Comparison of ENCODE assay signal across 25 mouse cellular contexts in the genomic region with DNA sequence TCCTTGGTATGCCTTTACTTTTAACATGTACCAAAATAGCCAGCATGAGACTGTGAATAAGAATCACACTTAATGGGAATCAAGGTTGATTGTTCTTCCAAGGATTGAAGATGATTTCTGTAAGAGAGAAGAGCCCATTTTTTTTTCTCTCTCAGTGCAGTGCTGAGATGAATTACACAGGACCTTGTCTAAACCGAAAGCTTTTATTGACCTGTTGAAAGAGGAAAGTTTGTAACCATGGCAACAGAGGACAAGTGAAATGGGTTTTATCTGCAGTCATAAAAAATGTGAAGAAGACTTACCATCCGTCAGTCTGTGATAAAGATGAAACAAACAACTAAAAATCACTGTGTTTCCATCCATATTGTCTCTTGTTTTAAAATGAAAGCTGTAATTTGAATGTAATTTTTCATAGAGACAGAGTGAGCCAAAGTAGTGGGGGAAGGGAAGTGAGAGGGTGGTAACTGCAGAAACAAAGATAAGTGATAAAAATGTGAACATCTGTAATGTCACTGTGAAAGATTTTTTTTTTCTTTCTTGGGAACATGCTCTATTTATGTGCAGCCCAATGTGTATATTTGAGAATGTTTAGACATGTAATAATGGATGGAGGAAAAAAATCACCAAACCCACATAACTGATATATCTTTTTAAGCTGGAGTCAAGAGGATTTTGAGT.
A peak's percentile ranks its signal among the peaks of the same experiment; 100 is the strongest.
DNase-seq lines count a peak whose midpoint lies in the region; ATAC-seq and TF ChIP-seq lines count a peak whose summit lies in the region.
"Had no signal": no experiment of that assay in that cellular context is flagged by ENCODE, and none has a peak within 500 bp of the region (broad histone marks: within the 10 kb centered on the region; RNA-seq: fewer than 3 reads in every experiment).

No protein-coding gene starts in this region.

- ATAC-seq in hindbrain, postnatal 0 days: no peak
- ATAC-seq in hindbrain, embryonic 12.5 days (ENCODE audit: low FRiP score): no peak
- peak; percentile 50; the same call in 1 of the 2 replicates for ATAC-seq in midbrain, embryonic 13.5 days
- ATAC-seq: forebrain, embryonic 15.5 days; intestine, postnatal 0 days had no signal

- TF ChIP-seq CTCF in hindbrain, postnatal 0 days (IDR thresholded peaks at IDR 0.05; ENCODE audit: low read depth): no peak

- no peak overlapping the region for H3K9ac ChIP-seq in hindbrain, postnatal 0 days (replicated peaks; ENCODE audit: low read length)
- H3K9ac ChIP-seq in hindbrain, embryonic 12.5 days: no peak overlapping the region
- H3K9ac ChIP-seq in midbrain, embryonic 13.5 days (replicated peaks): no peak overlapping the region
- H3K9ac ChIP-seq: forebrain, embryonic 15.5 days; kidney, embryonic 15.5 days; liver, embryonic 13.5 days; neural tube, embryonic 12.5 days had no signal

- H3K36me3 ChIP-seq in hindbrain, postnatal 0 days (ENCODE audit: insufficient read depth, low read length): no peaks in the 10 kb centered on the region
- no peaks in the 10 kb centered on the region for H3K36me3 ChIP-seq in hindbrain, embryonic 12.5 days
- no peaks in the 10 kb centered on the region for H3K36me3 ChIP-seq in midbrain, embryonic 13.5 days
- H3K36me3 ChIP-seq: forebrain, embryonic 15.5 days; G1E; kidney, embryonic 15.5 days; liver, embryonic 13.5 days; neural tube, embryonic 12.5 days had no signal

- no peaks in the 10 kb centered on the region for H3K4me1 ChIP-seq in hindbrain, postnatal 0 days (ENCODE audit: insufficient read depth, low read length)
- no peaks in the 10 kb centered on the region; the same call in 1 of the 2 replicates for H3K4me1 ChIP-seq in hindbrain, embryonic 12.5 days
- H3K4me1 ChIP-seq in midbrain, embryonic 13.5 days (replicated peaks): peaks cover 11% of the 10 kb centered on the region; the same call in 1 of the 2 replicates
- H3K4me1 ChIP-seq: forebrain, embryonic 15.5 days; kidney, embryonic 15.5 days; liver, embryonic 13.5 days; neural tube, embryonic 12.5 days had no signal

- no peak overlapping the region for H3K27ac ChIP-seq in hindbrain, postnatal 0 days
- no peak overlapping the region for H3K27ac ChIP-seq in hindbrain, embryonic 12.5 days
- H3K27ac ChIP-seq in midbrain, embryonic 13.5 days: no peak overlapping the region
- H3K27ac ChIP-seq: forebrain, embryonic 15.5 days; kidney, embryonic 15.5 days; liver, embryonic 13.5 days; neural tube, embryonic 12.5 days had no signal

- WGBS in hindbrain, postnatal 0 days: 13% methylated on average over 2 of the region's 2 CpGs
- 18% methylated on average over 2 of the region's 2 CpGs for WGBS in hindbrain, embryonic 12.5 days
- WGBS in midbrain, embryonic 13.5 days: 7% methylated on average over 2 of the region's 2 CpGs

- DNase-seq in hindbrain, postnatal 0 days (ENCODE audit: low spot score): peak; percentile 44
- DNase-seq in embryo, embryonic 10 days (ENCODE audit: low spot score): peak; percentile 29
- DNase-seq in gastrocnemius, postnatal 10 days: no peak
- DNase-seq in thymus, postnatal 10 days (ENCODE audit: low spot score in 2 of 2): no peak
- DNase-seq in neural tube, embryonic 10.5 days (ENCODE audit: extremely low spot score, low spot score): no peak
- DNase-seq: adrenal gland, postnatal 25 days; B cell, adult 2 months; cerebellum, adult 11 months; cerebellum, adult 9-11 months; gastrocnemius, postnatal 36 days; kidney, postnatal 36 days; liver, embryonic 13.5 days; lung, adult 2 months; lung, postnatal 14 days; right cerebral cortex, postnatal 14 days; spleen, adult 18-20 months; thymus, postnatal 36 days had no signal

- H3K27me3 ChIP-seq in hindbrain, postnatal 0 days (ENCODE audit: insufficient read depth, low read length): no peaks in the 10 kb centered on the region
- no peaks in the 10 kb centered on the region for H3K27me3 ChIP-seq in hindbrain, embryonic 12.5 days
- no peaks in the 10 kb centered on the region for H3K27me3 ChIP-seq in midbrain, embryonic 13.5 days
- H3K27me3 ChIP-seq: CH12.LX; forebrain, embryonic 15.5 days; kidney, embryonic 15.5 days; liver, embryonic 13.5 days; neural tube, embryonic 12.5 days had no signal

- H3K4me2 ChIP-seq in hindbrain, postnatal 0 days (ENCODE audit: low read depth, low read length): no peak overlapping the region
- no peak overlapping the region for H3K4me2 ChIP-seq in hindbrain, embryonic 12.5 days (replicated peaks)
- no peak overlapping the region for H3K4me2 ChIP-seq in midbrain, embryonic 13.5 days (replicated peaks)
- H3K4me2 ChIP-seq: forebrain, embryonic 15.5 days; kidney, embryonic 15.5 days; liver, embryonic 13.5 days; neural tube, embryonic 12.5 days had no signal

- no peaks in the 10 kb centered on the region for H3K9me3 ChIP-seq in hindbrain, postnatal 0 days (ENCODE audit: low read length)
- H3K9me3 ChIP-seq in hindbrain, embryonic 12.5 days (replicated peaks): no peaks in the 10 kb centered on the region
- H3K9me3 ChIP-seq in midbrain, embryonic 13.5 days: no peaks in the 10 kb centered on the region
- H3K9me3 ChIP-seq: forebrain, embryonic 15.5 days; G1E; kidney, embryonic 15.5 days; liver, embryonic 13.5 days; neural tube, embryonic 12.5 days had no signal

- no peak overlapping the region for H3K4me3 ChIP-seq in hindbrain, postnatal 0 days (ENCODE audit: low read length)
- no peak overlapping the region for H3K4me3 ChIP-seq in hindbrain, embryonic 12.5 days
- no peak overlapping the region for H3K4me3 ChIP-seq in midbrain, embryonic 13.5 days (replicated peaks)
- H3K4me3 ChIP-seq: forebrain, embryonic 15.5 days; kidney, embryonic 15.5 days; liver, embryonic 13.5 days; neural tube, embryonic 12.5 days had no signal

Comparison
In these comparisons a context has a peak if more than half of its experiments do, and no peak if none do; other contexts are left out.
1. DNase-seq: peak in hindbrain, postnatal 0 days (single experiment) and embryo, embryonic 10 days (single experiment); none in gastrocnemius, postnatal 10 days (single experiment), thymus, postnatal 10 days (0 of 2) and neural tube, embryonic 10.5 days (single experiment).